Mouse (Mus musculus) heart, postnatal 0 days (tissue): ENCODE measurements at regions not wholly inside any gene's neighbourhood (a gene's known extent, or its start where the extent isn't known, plus 50 kb on each side); places are given as distances from the start of the nearest gene placed in this dataset.

Experiments used
- ATAC-seq: fragments of 200-750 bp; cut with Nextera tagmentation; 2 replicates; pipeline ENCODE4 v1.8.0; 2017; ENCODE audit warnings: low read depth, moderate number of reproducible peaks, moderate library complexity; ENCODE audit not compliant: insufficient read depth
- DNase-seq: peaks from one replicate; pipeline ENCODE4 v3.0.0-alpha.2; 2016; ENCODE audit warnings: low spot score
- H3K27ac ChIP-seq: fragments of 300-500 bp; sonication (generic); 2 replicates; pipeline ENCODE4 v1.5.1; 2014; ENCODE audit warnings: low read depth, mild to moderate bottlenecking
- H3K27me3 ChIP-seq: fragments of 300-500 bp; sonication (generic); 2 replicates; pipeline ENCODE4 v1.6.1; 2014; ENCODE audit warnings: low read length, mixed read lengths; ENCODE audit not compliant: control insufficient read depth, insufficient read depth
- H3K36me3 ChIP-seq: fragments of 300-500 bp; sonication (generic); replicated peaks from 2 replicates; pipeline ENCODE4 v1.6.1; 2014; ENCODE audit warnings: low read length, mixed read lengths; ENCODE audit not compliant: control insufficient read depth, insufficient read depth
- H3K4me1 ChIP-seq: fragments of 300-500 bp; sonication (generic); 2 replicates; pipeline ENCODE4 v1.6.1; 2014; ENCODE audit warnings: antibody characterized with exemption; ENCODE audit not compliant: control insufficient read depth, insufficient read depth
- H3K4me2 ChIP-seq: fragments of 300-500 bp; sonication (generic); 2 replicates; pipeline ENCODE4 v1.6.1; 2014; ENCODE audit warnings: low read depth, mild to moderate bottlenecking, low read length, moderate library complexity
- H3K4me3 ChIP-seq: fragments of 300-500 bp; sonication (generic); 2 replicates; pipeline ENCODE4 v1.5.1; 2014; ENCODE audit warnings: low read depth, low read length
- H3K9ac ChIP-seq: fragments of 300-500 bp; sonication (generic); replicated peaks from 2 replicates; pipeline ENCODE4 v1.6.1; 2014; ENCODE audit warnings: low read depth, low read length, mixed read lengths
- H3K9me3 ChIP-seq: fragments of 300-500 bp; sonication (generic); replicated peaks from 2 replicates; pipeline ENCODE4 v1.6.1; 2016; ENCODE audit warnings: low read length; ENCODE audit not compliant: control insufficient read depth
- CTCF ChIP-seq: IDR thresholded peaks from 2 replicates; pipeline ENCODE4 v1.5.1; 2016; ENCODE audit warnings: antibody characterized with exemption, control low read depth, low read depth
- EP300 ChIP-seq: IDR thresholded peaks from 2 replicates; pipeline ENCODE4 v1.6.1; 2016; ENCODE audit warnings: antibody characterized with exemption, low read depth
- WGBS: fragments of 180-500 bp; shearing (Covaris S2); extraction: QIAGEN DNeasy Blood & Tissue Kit; methylation state at CpG from one replicate; pipeline ENCODE4 v1.1.7; 2014; 5-methylcytosine and 5-hydroxymethylcytosine counted together

GRCm38 (mm10) chr6:13287812-13288211 lies 63.0 kb upstream of the Vwde start:
- 37% methylated on average over 4 of the region's 4 CpGs for WGBS
- Histone ChIP-seq H3K4me1 (no peaks in the 10 kb centered on the region), H3K9me3 (no peaks in the 10 kb centered on the region), H3K27me3 (no peaks in the 10 kb centered on the region), H3K27ac (no peak overlapping the region), H3K4me3 (no peak overlapping the region), H3K4me2 (no peak overlapping the region), H3K36me3 (no peaks in the 10 kb centered on the region), H3K9ac (no peak overlapping the region)
- DNase-seq (no peak), ATAC-seq (no peak)
- no peak for TF ChIP-seq CTCF
- TF ChIP-seq EP300 = no peak

- WGBS = 58% methylated on average over 6 of the region's 6 CpGs
- Histone ChIP-seq H3K4me3 (no peak overlapping the region), H3K9ac (no peak overlapping the region), H3K27ac (no peak overlapping the region), H3K9me3 (no peaks in the 10 kb centered on the region), H3K4me2 (no peak overlapping the region), H3K4me1 (no peaks in the 10 kb centered on the region), H3K27me3 (no peaks in the 10 kb centered on the region), H3K36me3 (no peaks in the 10 kb centered on the region)
- DNase-seq (no peak), ATAC-seq (no peak)
- TF ChIP-seq CTCF (0 out of 2 replicates have a peak, but pooled peaks have one; percentile 20), EP300 (no peak)
Observed at GRCm38 (mm10) chr6:13286542-13287273, 61.9 kb upstream of the Vwde start.

DNA sequence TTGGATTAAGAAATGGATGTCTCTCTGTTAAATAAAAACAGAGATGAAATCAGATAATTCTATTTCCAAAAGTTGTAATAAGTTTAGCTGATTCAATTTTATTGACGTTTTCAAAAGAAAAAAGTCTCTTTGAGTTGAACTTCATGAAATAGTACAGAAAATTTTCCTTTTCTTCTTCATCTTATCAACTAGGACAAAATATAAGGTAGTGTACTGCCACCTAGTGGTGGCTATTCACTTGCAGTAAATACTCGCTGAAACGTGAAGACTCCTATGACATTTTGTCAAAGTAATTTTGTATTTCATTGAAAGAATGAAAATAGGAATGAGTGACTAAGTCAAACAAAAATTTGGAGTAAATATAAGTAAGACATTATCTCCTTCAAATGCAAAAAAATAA lies 56.1 kb upstream of the Vwde start:
- no peak overlapping the region for H3K4me2 ChIP-seq
- H3K27me3 ChIP-seq = no peaks in the 10 kb centered on the region
- no peak overlapping the region for H3K27ac ChIP-seq
- no peak overlapping the region for H3K4me3 ChIP-seq
- no peak for ATAC-seq
- H3K9ac ChIP-seq = no peak overlapping the region
- no peaks in the 10 kb centered on the region for H3K36me3 ChIP-seq
- 0% methylated on average over 3 of the region's 3 CpGs for WGBS
- H3K9me3 ChIP-seq = no peaks in the 10 kb centered on the region
- H3K4me1 ChIP-seq = no peaks in the 10 kb centered on the region
- TF ChIP-seq CTCF (peak; percentile 64), EP300 (no peak)
- peak; percentile 25 for DNase-seq
